Mouse (Mus musculus): ENCODE results near the gene Platr17. TPM values are rescaled to one million over a fixed set of nuclear protein-coding genes. Genes with fewer than 3 reads are reported as not detected.

The Platr17 gene
- polyA plus RNA-seq, 1 experiment, result 0.47 TPM

DNA sequence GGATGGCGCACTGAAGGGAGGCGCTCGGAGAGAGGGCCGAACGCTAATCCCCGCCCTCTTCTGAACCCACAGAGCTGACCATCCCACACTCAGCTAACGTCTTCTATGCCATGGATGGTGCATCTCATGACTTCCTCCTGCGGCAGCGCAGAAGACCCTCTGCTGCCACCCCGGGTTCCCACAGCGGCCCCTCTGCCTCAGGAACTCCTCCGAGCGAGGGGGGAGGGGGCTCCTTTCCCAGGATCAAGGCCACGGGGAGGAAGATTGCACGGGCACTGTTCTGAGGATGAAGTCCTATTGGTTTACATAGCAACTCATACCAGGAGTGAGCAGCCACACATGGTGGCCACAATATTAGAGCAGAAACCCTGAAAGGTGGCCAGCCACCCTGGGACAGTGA is 32.1 kb downstream of the Platr17 start:
- Histone ChIP-seq H3K4me1 (ENCODE audit: control insufficient read depth, insufficient read depth, insufficient read length) (peaks cover 14% of the 10 kb centered on the region; the same call in 1 of the 2 replicates), H3K36me3 (ENCODE audit: control insufficient read depth, insufficient read depth, low read length) (peaks cover 42% of the 10 kb centered on the region), H3K27me3 (ENCODE audit: control insufficient read depth, insufficient read depth, low read length) (no peaks in the 10 kb centered on the region), H3K4me3 (ENCODE audit: extremely low read depth, insufficient read depth, insufficient read length) (no peak overlapping the region), H3K27ac (ENCODE audit: insufficient read depth, low read length) (no peak overlapping the region)
- 93% methylated on average over 15 of the region's 15 CpGs for WGBS
- no peak for DNase-seq (ENCODE audit: low read depth in 1 of 2, low spot score in 2 of 2)
- no peak for TF ChIP-seq POLR2A (IDR thresholded peaks at IDR 0.05; ENCODE audit: low read depth, low read length)
- no peak for TF ChIP-seq CTCF (IDR thresholded peaks at IDR 0.05; ENCODE audit: extremely low read depth, insufficient read depth, insufficient read length, insufficient replicate concordance)

DNA sequence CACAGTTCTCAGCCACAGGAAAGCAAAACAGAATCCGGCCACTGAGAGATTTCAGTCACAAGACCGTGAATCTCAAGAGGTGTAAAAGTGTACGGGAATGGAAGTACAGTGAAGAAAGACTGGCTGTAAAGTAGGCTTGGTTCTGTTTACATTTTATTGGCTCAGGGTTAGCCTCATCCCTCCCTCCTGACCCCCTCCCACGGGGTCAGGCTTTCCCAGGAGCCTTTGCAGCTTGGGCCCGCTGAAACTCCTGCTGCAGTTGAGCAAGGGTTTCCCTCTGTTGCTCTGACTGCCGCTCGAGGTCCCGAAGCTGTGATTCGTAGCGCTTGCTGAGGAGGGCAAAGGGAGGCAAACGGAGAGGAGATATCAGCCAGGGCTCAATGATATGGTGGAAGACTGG is 33.8 kb downstream of the Platr17 start:
- TF ChIP-seq CTCF (IDR thresholded peaks at IDR 0.05; ENCODE audit: extremely low read depth, insufficient read depth, insufficient read length, insufficient replicate concordance) (no peak), POLR2A (IDR thresholded peaks at IDR 0.05; ENCODE audit: low read depth, low read length) (no peak)
- Histone ChIP-seq H3K4me3 (ENCODE audit: extremely low read depth, insufficient read depth, insufficient read length) (no peak overlapping the region), H3K27me3 (ENCODE audit: control insufficient read depth, insufficient read depth, low read length) (no peaks in the 10 kb centered on the region), H3K27ac (ENCODE audit: insufficient read depth, low read length) (no peak overlapping the region), H3K4me1 (ENCODE audit: control insufficient read depth, insufficient read depth, insufficient read length) (peaks cover 14% of the 10 kb centered on the region; the same call in 1 of the 2 replicates), H3K36me3 (ENCODE audit: control insufficient read depth, insufficient read depth, low read length) (peaks cover 29% of the 10 kb centered on the region)
- WGBS, result 82% methylated on average over 11 of the region's 11 CpGs
- no peak for DNase-seq (ENCODE audit: low read depth in 1 of 2, low spot score in 2 of 2)

DNA sequence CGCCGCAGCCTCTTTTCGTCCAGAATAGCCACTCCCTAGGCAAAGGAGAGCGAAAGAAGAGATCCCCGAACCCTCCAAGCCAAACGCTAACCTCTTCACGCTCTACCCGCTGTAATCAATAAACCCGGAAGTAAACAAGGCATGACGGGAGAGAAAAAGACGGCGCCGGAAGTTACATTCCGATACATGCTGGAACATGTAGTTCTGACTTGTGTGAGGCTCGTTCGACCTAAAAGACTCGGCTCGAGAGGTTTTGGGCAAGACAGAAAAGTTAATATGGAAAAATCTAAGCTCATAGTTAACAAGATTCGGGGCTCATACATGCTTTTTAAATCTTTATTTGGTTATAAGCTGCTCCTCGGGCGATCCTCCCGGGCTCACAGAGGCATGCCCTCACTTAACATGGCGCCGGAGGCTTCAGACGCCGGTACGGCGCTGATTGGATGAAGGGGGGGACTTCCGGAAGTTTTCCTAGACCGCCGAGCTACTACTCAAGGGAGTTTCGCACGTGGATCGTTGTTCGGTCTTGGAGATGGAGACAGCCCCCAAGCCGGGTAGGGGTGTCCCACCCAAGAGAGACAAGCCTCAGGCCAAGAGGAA is 35.4 kb downstream of the Platr17 start, which contains the start of the genes Pfdn6 and Wdr46:
TSS of gene Pfdn6 (minus strand) at position 138 of the 600 bp plus-strand sequence.
TSS of gene Wdr46 (plus strand) at position 455 of the 600 bp plus-strand sequence.
- H3K36me3 ChIP-seq (ENCODE audit: control insufficient read depth, insufficient read depth, low read length), result peaks cover 32% of the 10 kb centered on the region
- TF ChIP-seq POLR2A (IDR thresholded peaks at IDR 0.05; ENCODE audit: low read depth, low read length) (peak; percentile 31; the same call in 1 of the 2 replicates), CTCF (IDR thresholded peaks at IDR 0.05; ENCODE audit: extremely low read depth, insufficient read depth, insufficient read length, insufficient replicate concordance) (no peak)

DNA sequence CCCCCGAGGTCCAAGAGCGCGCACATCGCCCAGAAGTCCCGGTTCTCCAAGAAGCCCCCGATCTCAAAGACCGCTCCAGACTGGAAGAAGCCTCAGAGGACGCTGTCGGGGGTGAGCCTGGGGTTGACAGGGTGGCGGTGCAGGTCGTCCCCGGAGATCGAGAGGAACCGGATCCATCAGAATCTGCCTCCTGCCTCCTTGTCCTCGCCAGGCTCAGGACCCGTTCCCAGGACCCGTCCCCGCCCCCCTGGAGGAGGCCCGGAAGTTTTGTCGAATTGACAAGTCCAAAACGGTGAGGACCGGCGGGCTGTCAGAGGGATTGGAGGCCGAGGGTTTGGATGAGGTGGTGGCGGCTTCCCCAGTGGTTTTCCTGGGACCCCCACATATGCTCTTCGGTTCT is 36.0 kb downstream of the Platr17 start:
- no peaks in the 10 kb centered on the region for H3K27me3 ChIP-seq (ENCODE audit: control insufficient read depth, insufficient read depth, low read length)
- 2% methylated on average over 26 of the region's 26 CpGs for WGBS
- no peak for TF ChIP-seq CTCF (IDR thresholded peaks at IDR 0.05; ENCODE audit: extremely low read depth, insufficient read depth, insufficient read length, insufficient replicate concordance)
- no peak for DNase-seq (ENCODE audit: low read depth in 1 of 2, low spot score in 2 of 2)
- peaks cover 27% of the 10 kb centered on the region for H3K36me3 ChIP-seq (ENCODE audit: control insufficient read depth, insufficient read depth, low read length)
- peak overlapping the region; percentile 99 for H3K4me3 ChIP-seq (ENCODE audit: extremely low read depth, insufficient read depth, insufficient read length)
- H3K4me1 ChIP-seq (ENCODE audit: control insufficient read depth, insufficient read depth, insufficient read length), result peaks cover 14% of the 10 kb centered on the region; the same call in 1 of the 2 replicates
- H3K27ac ChIP-seq (ENCODE audit: insufficient read depth, low read length), result no peak overlapping the region

More for the DNA sequence above, 35.4 kb downstream of the Platr17 start, which contains the start of the genes Pfdn6 and Wdr46:
- H3K27me3 ChIP-seq (ENCODE audit: control insufficient read depth, insufficient read depth, low read length), result no peaks in the 10 kb centered on the region
- peak within 1 kb of the TSS; percentile 99 for H3K4me3 ChIP-seq (ENCODE audit: extremely low read depth, insufficient read depth, insufficient read length)
- H3K27ac ChIP-seq (ENCODE audit: insufficient read depth, low read length), result peak within 1 kb of the TSS; percentile 66
- peak; percentile 84 to 87 for DNase-seq (ENCODE audit: low read depth in 1 of 2, low spot score in 2 of 2)
- under 1% methylated on average over 36 of the region's 36 CpGs for WGBS
- peaks cover 14% of the 10 kb centered on the region; the same call in 1 of the 2 replicates for H3K4me1 ChIP-seq (ENCODE audit: control insufficient read depth, insufficient read depth, insufficient read length)

DNA sequence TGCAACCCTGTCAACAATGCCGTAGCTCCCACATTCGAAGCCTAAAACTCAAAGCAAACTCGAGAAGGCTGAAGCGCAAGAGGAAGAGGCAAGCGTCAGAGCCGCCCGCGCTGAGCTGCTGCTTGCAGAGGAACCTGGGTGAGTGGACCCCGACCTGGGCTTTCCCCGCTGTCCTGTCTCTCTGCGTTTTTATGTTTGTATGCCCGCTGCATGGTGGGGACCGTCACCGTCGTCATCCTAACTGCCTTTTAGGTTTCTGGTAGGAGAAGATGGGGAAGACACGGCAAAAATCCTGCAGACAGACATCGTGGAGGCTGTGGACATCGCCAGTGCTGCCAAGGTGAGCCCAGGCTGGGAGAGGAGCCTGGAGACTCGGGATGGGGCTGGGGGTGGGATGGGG is 36.4 kb downstream of the Platr17 start:
- H3K27me3 ChIP-seq (ENCODE audit: control insufficient read depth, insufficient read depth, low read length), result no peaks in the 10 kb centered on the region
- H3K4me1 ChIP-seq (ENCODE audit: control insufficient read depth, insufficient read depth, insufficient read length), result peaks cover 14% of the 10 kb centered on the region; the same call in 1 of the 2 replicates
- peaks cover 26% of the 10 kb centered on the region for H3K36me3 ChIP-seq (ENCODE audit: control insufficient read depth, insufficient read depth, low read length)
- 42% methylated on average over 19 of the region's 19 CpGs for WGBS
- TF ChIP-seq CTCF (IDR thresholded peaks at IDR 0.05; ENCODE audit: extremely low read depth, insufficient read depth, insufficient read length, insufficient replicate concordance), result no peak
- TF ChIP-seq POLR2A (IDR thresholded peaks at IDR 0.05; ENCODE audit: low read depth, low read length), result no peak
- no peak overlapping the region for H3K27ac ChIP-seq (ENCODE audit: insufficient read depth, low read length)
- no peak for DNase-seq (ENCODE audit: low read depth in 1 of 2, low spot score in 2 of 2)
- peak overlapping the region; percentile 99 for H3K4me3 ChIP-seq (ENCODE audit: extremely low read depth, insufficient read depth, insufficient read length)

DNA sequence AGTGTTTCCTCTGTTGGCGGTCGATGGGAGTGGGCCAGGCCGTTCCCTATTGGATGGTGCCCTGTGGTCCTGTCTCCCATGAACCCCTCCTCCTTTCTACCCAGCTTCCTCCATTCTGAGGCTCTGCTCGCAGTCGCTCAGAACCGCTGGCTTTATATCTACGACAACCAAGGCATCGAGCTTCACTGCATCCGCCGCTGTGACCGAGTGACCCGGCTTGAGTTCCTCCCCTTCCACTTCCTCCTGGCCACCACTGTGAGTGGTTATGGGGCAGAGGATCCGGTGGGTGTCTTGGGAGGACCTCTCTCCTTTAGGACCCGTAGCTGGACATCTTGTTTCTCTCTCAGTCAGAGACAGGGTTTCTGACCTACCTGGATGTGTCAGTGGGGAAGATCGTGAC is 38.5 kb downstream of the Platr17 start:
- Histone ChIP-seq H3K36me3 (ENCODE audit: control insufficient read depth, insufficient read depth, low read length) (peaks cover 19% of the 10 kb centered on the region), H3K27me3 (ENCODE audit: control insufficient read depth, insufficient read depth, low read length) (no peaks in the 10 kb centered on the region), H3K4me3 (ENCODE audit: extremely low read depth, insufficient read depth, insufficient read length) (no peak overlapping the region), H3K27ac (ENCODE audit: insufficient read depth, low read length) (no peak overlapping the region), H3K4me1 (ENCODE audit: control insufficient read depth, insufficient read depth, insufficient read length) (peaks cover 18% of the 10 kb centered on the region)
- no peak for TF ChIP-seq CTCF (IDR thresholded peaks at IDR 0.05; ENCODE audit: extremely low read depth, insufficient read depth, insufficient read length, insufficient replicate concordance)
- no peak for TF ChIP-seq POLR2A (IDR thresholded peaks at IDR 0.05; ENCODE audit: low read depth, low read length)
- 95% methylated on average over 15 of the region's 15 CpGs for WGBS
- no peak for DNase-seq (ENCODE audit: low read depth in 1 of 2, low spot score in 2 of 2)
